Comparison of ENCODE assay signal across 16 mouse cellular contexts in the genomic region with DNA sequence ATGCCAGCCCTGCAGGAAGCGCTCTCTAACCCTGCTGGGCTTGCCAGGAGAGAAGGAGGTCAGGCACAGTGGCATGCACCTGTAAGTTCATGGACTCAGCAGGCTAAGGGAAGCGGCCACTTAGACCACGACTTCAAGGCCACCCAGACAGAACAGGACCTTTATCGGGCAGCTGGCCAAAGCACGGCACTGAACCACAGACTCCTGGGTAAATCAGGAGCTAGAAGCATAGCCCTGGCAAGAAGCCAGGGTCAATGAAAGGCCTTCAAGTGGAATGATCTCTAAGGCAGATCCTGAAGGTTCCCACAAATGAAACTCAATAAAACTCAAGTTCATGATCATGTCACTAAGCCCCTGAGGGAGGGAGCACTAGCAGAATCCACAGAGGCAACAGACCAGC. TPM values are rescaled to one million over a fixed set of nuclear protein-coding genes. Genes with fewer than 3 reads are reported as not detected.
DNase-seq lines count a peak whose midpoint lies in the region; ATAC-seq lines count a peak whose summit lies in the region.
"Had no signal": no experiment of that assay in that cellular context is flagged by ENCODE, and none has a peak within 500 bp of the region (broad histone marks: within the 10 kb centered on the region; RNA-seq: fewer than 3 reads in every experiment).

No protein-coding gene starts in this region.

- intact Hi-C loops in left cerebral cortex, postnatal 4 days (cut with DNase I): no loop called here
- intact Hi-C loops in left cerebral cortex, postnatal 25 days (cut with DNase I): no loop called here

- WGBS in midbrain, embryonic 13.5 days: 81% methylated on average over 5 of the region's 5 CpGs
- WGBS in limb, embryonic 10.5 days: 91% methylated on average over 5 of the region's 5 CpGs

- H3K27me3 ChIP-seq in midbrain, embryonic 13.5 days: no peaks in the 10 kb centered on the region
- no peaks in the 10 kb centered on the region for H3K27me3 ChIP-seq in limb, embryonic 10.5 days (ENCODE audit: low read depth, poor library complexity, severe bottlenecking)
- H3K27me3 ChIP-seq: liver, embryonic 15.5 days had no signal

- ATAC-seq in midbrain, embryonic 13.5 days: no peak

- no peak overlapping the region for H3K4me2 ChIP-seq in midbrain, embryonic 13.5 days (replicated peaks)
- H3K4me2 ChIP-seq: liver, embryonic 15.5 days had no signal

- H3K36me3 ChIP-seq in midbrain, embryonic 13.5 days: peaks cover 53% of the 10 kb centered on the region
- H3K36me3 ChIP-seq in limb, embryonic 10.5 days: peaks cover 90% of the 10 kb centered on the region

- H3K4me3 ChIP-seq in midbrain, embryonic 13.5 days (replicated peaks): no peak overlapping the region
- no peak overlapping the region for H3K4me3 ChIP-seq in limb, embryonic 10.5 days
- H3K4me3 ChIP-seq: gastrocnemius, adult 2 months; left cerebral cortex, adult 2 months; liver, embryonic 15.5 days; myocyte had no signal

- 0 out of 2 replicates have a peak overlapping the region, but pooled peaks have one; percentile 10 for H3K9ac ChIP-seq in midbrain, embryonic 13.5 days (replicated peaks)
- H3K9ac ChIP-seq: liver, embryonic 15.5 days had no signal

- H3K27ac ChIP-seq in midbrain, embryonic 13.5 days: no peak overlapping the region
- no peak overlapping the region for H3K27ac ChIP-seq in limb, embryonic 10.5 days
- H3K27ac ChIP-seq: gastrocnemius, adult 2 months; left cerebral cortex, adult 2 months; liver, embryonic 15.5 days had no signal

- no peaks in the 10 kb centered on the region for H3K9me3 ChIP-seq in midbrain, embryonic 13.5 days
- H3K9me3 ChIP-seq in limb, embryonic 10.5 days (replicated peaks): no peaks in the 10 kb centered on the region
- H3K9me3 ChIP-seq: liver, embryonic 15.5 days had no signal

- H3K4me1 ChIP-seq in midbrain, embryonic 13.5 days (replicated peaks): peaks cover 9% of the 10 kb centered on the region
- no peaks in the 10 kb centered on the region; the same call in 1 of the 2 replicates for H3K4me1 ChIP-seq in limb, embryonic 10.5 days
- H3K4me1 ChIP-seq: liver, embryonic 15.5 days had no signal

- DNase-seq in left cerebral cortex, postnatal 4 days: peak; percentile 33
- no peak for DNase-seq in left cerebral cortex, adult 18-20 months (ENCODE audit: low spot score in 2 of 2)
- peak; percentile 42 to 49 for DNase-seq in adrenal gland, adult 18-20 months (ENCODE audit: low spot score in 2 of 2)
- peak; percentile 86 for DNase-seq in kidney, adult 11 months
- no peak for DNase-seq in limb, embryonic 10.5 days (ENCODE audit: low spot score)
- DNase-seq in left cerebral cortex, postnatal 25 days (ENCODE audit: low spot score in 2 of 2): no peak
- DNase-seq in heart, adult 8-10 months (ENCODE audit: low spot score): no peak
- DNase-seq: cerebellum, adult 18-20 months; gastrocnemius, adult 2 months; heart, postnatal 4 days; spleen, adult 18-20 months; thymus, postnatal 14 days had no signal

RNA-seq across cellular contexts. Expression of gene Rcc1l, which starts 11.9 kb away (rescaled TPM):
- 10 to 100 TPM; 21.2 to 23.2 TPM for total RNA-seq in left cerebral cortex, postnatal 4 days (2021)
- total RNA-seq in left cerebral cortex, adult 18-20 months (2021): 10 to 100 TPM; 14.1 to 15.7 TPM
- 10 to 100 TPM; 28.2 to 34.7 TPM for total RNA-seq in adrenal gland, adult 18-20 months (2021)
- 18.4 and 20.8 TPM in 2 replicates for polyA plus RNA-seq in midbrain, embryonic 13.5 days (2015; fragmentation: Nextera tagmentation; extraction: Ambion mirVana)
- 44.5 and 48.3 TPM in 2 replicates for polyA plus RNA-seq in limb, embryonic 10.5 days (2016; fragmentation: Nextera tagmentation; extraction: Ambion mirVana)
- total RNA-seq in left cerebral cortex, postnatal 25 days (2021): 10 to 100 TPM; 15.2 to 17.2 TPM
- 10 to 100 TPM; 32.2 to 40.2 (median 33.8) TPM for total RNA-seq in heart, adult 8-10 months (2022)

RNA-seq across cellular contexts. Expression of gene Gtf2ird2, which starts 19.1 kb away (rescaled TPM):
- 10 to 100 TPM; 16.5 to 19.4 TPM for total RNA-seq in left cerebral cortex, postnatal 4 days (2021)
- total RNA-seq in left cerebral cortex, adult 18-20 months (2021): 10 to 100 TPM; 14.9 to 17.6 TPM
- total RNA-seq in adrenal gland, adult 18-20 months (2021): 1 to 10 TPM; 8.1 to 8.5 TPM
- 15.1 and 15.7 TPM in 2 replicates for polyA plus RNA-seq in midbrain, embryonic 13.5 days (2015; fragmentation: Nextera tagmentation; extraction: Ambion mirVana)
- 5.3 and 7.3 TPM in 2 replicates for polyA plus RNA-seq in limb, embryonic 10.5 days (2016; fragmentation: Nextera tagmentation; extraction: Ambion mirVana)
- 10 to 100 TPM; 15.1 to 16.7 TPM for total RNA-seq in left cerebral cortex, postnatal 25 days (2021)
- 1 to 10 TPM; 4.8 to 7.8 (median 5.8) TPM for total RNA-seq in heart, adult 8-10 months (2022)

Comparison
In these comparisons a context has a peak if more than half of its experiments do, and no peak if none do; other contexts are left out.
1. DNase-seq: peak in left cerebral cortex, postnatal 4 days (single experiment), adrenal gland, adult 18-20 months (2 of 2) and kidney, adult 11 months (single experiment); none in left cerebral cortex, adult 18-20 months (0 of 2), limb, embryonic 10.5 days (single experiment), left cerebral cortex, postnatal 25 days (0 of 2) and heart, adult 8-10 months (single experiment).